Mouse (Mus musculus) monocyte, adult 5-6 weeks (primary cell): ENCODE results near the gene Extl1. TPM values are rescaled to one million over a fixed set of nuclear protein-coding genes. Genes with fewer than 3 reads are reported as not detected.
"Not testable (repeated sequence)": the region's sequence is repeated elsewhere in the genome, so short reads cannot be mapped to it uniquely, and the experiment has no call there.

Experiments used
- ATAC-seq: fragments of 153-309, 156-312 bp; replicated peaks from 2 replicates; pipeline ENCODE4 v1.8.0; 2017; ENCODE audit warnings: mild to moderate bottlenecking; ENCODE audit not compliant: low TSS enrichment, insufficient number of reproducible peaks, severe bottlenecking, poor library complexity, low FRiP score
- total RNA-seq: library from RNA; stranded (forward); fragments of 200-1000, 200-491, 200-594 nt; gene quantifications from 3 replicates; pipeline ENCODE4 v1.2.3, GENCODE M21; 2017

Extl1 gene
- total RNA-seq, 1 experiment from 2014 or later: not detected

DNA sequence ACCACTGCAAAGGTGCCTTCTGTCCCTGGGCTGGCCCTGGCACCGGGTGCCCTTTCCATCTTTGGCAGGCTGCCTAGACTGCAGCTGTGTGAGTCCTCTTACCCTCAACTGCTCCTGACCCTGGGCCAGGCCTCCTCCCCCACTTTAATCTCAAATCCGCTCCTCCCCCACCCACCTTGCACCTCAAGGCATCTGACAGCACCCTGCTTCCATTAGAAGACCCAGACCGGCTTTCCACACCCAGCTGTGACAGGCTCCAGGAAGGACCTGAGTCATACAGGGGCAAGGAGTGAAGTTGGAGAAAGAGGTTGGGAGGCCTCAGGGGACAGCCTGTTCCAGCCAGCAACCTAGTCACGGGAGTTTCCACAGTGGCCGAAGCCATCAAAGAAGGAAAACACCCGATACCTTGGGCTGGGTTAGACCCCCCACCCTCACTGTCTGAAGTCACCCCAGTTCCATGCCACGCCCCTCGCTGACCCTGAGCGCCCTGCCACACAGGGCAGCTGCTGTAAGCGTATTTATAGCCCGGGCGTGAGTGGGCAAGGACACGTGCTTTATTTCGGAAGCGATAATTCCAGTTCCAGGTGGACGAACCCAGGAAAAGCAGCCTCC, 27.7 kb downstream of the Extl1 start:
- ATAC-seq: no peak

GRCm38 (mm10) chr4:134353527-134354409, 29.9 kb downstream of the Extl1 start:
- ATAC-seq: no peak

DNA sequence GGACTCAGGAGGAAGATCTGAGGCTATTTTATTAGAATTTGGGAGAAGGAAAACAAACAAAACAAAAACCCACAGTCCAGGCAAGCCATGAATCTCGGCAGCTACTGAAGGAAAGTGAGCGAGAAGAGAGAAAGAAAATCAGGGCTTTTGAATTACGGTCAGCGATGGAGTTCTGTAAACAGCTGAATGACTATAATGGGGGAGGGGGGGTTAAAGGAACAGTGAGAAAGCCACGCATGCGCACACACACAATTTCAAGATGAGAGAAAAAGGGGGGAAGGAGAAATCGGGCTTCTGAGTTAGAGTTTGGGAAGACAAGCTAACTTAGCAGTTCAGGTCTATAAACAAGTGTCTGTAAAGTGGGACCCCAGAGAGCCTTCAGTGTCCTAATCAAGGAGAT, 30.7 kb downstream of the Extl1 start:
- ATAC-seq: no peak

DNA sequence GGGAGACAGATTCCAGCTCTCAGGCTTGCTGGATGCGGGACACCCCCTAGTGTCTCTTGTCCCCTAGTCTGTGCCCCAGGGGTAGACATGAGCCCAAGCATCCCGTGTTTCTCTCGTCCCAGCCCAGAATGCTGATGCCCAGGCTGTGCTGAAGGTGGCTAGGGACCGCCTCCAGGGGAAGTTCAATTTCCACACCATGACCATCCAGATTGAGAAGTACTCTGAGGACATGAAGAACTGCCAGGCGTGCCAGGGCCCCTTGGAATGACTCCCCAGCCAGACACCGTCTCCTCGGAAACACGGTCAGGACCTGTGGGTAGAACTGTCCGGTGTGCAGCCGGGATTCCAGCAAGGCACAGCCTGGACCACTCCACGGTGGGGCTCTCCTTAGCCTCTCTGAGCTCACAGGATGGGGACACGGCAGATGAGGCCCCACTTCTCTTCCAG, 31.4 kb downstream of the Extl1 start:
- ATAC-seq: no peak

DNA sequence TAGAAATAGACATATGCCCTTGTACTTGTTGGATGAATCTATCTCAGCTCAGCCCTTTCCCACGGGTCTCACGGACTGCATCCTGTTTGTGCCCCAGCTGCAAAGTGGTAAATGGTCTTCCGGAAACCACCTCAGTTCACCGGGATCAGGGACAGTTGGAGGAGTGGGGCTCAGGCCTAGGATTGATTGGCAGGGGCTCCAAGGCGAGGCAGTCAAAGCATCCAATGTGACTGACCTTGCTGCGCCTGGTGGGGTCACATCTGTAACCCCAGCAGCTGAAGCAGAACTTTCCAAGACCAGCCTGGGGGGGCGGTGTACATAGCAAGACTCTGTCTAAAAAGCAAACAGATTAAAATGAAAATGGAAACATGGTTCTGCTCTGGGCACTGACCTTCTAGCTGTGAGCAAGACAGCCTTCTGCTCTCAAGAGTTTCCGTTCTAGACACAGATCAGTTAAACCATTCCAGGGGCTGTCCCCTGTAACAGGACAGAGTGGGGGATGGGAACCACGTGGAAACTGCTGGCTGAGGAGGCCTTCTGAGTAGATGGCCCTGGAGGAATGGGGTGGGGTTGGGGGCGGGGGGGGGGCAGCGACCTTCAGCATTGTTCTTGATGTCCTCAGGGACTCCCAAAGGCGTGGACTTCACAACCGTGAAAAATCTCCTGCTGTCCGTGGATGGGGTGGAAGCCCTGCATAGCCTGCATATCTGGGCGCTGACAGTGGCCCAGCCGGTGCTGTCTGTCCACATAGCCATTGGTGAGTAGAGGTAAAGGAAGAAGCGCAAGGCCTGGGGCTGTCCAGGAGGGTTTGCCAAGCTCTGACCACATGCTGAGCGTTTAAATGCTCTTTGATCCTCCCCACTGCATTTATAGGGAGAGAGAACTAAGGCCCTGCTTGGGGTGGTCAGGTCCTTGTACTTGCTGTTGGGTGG, 32.1 kb downstream of the Extl1 start:
- ATAC-seq: no peak

DNA sequence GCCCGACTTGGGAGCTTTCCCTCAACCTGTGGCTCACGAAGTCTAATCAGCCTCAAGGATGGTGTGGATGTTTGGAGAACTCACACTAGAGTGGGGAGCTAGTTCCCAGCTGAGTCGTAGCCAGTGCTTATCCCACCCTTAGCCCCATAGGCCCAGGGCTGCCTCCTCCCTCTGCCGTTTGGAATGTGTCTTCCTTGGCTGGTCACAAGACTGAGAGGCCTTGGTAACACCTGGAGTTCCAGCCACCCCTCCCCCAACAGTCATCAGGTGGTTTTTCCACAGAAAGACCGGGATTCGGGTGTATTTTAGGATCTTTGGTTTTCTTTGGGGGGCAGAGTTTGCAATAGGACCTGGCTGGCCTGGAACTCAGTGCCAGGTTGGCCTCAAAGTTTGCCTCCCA, 33.0 kb downstream of the Extl1 start:
- ATAC-seq: no peak

DNA sequence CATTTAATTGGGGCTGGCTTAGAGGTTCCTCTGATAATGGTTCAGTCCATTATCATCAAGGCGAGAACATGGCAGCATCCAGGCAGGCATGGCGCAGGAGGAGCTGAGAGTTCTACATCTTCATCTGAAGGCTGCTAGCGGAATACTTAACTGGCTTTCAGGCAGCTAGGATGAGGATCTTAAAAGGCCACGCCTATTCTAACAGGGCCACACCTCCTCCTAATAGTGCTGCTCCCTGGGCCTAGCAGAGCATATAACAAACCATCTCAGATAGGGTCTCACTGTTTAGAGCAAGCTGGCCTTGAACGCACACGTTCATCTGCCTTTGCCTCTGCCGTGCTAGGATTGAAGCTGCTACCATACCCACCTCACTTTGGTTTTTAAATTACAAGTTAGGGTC, 33.8 kb downstream of the Extl1 start:
- ATAC-seq: no peak

- ATAC-seq: no peak
Measured at GRCm38 (mm10) chr4:134348545-134348944, 35.1 kb downstream of the Extl1 start.

DNA sequence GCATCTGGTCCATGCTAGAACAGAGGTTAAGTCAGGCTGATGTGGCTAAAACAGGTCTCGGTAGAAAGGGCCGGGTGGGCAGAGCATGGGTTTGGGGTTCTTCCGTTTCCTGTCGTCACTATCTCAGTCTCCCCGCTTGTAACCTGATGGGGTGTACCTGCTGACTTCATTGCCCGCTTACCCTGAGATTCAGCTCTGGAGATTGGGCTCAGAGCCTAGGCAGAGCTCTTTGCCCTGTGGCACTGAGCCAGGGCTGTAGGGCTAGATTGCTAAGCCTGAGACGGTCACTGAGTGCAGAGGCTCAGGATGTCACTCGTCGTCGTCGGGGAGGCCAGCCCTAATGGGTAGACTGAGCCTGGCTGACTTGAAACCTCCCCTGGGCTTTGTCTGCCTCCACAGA, 35.6 kb downstream of the Extl1 start:
- ATAC-seq: no peak

- no peak for ATAC-seq
Measured at GRCm38 (mm10) chr4:134345802-134346201, 37.8 kb downstream of the Extl1 start.

DNA sequence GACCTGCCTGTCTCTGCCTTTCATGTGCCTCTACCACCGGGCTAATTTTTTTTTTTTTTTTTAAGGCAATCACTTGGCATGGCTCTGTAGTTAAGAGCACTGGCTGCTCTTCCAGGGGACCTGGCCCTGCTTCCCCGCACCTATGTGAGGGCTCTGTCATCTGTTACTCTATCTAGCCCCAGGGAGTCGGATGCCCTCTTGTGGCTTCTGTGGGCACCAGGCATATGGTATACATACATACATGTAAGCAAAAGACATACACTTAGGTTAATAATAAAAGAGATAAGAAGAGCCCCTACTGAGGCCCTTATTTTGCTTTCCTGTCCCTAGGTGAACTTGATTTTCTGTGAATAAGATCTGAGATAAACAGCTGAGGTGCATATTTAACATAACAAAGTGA, 39.0 kb downstream of the Extl1 start:
- ATAC-seq: no peak

GRCm38 (mm10) chr4:134343071-134344031, 40.3 kb downstream of the Extl1 start, which contains the start of gene Slc30a2:
TSS of gene Slc30a2 (plus strand) at chr4:134343181.
- ATAC-seq: no peak

GRCm38 (mm10) chr4:134342213-134342779, 41.4 kb downstream of the Extl1 start:
- ATAC-seq: no peak

DNA sequence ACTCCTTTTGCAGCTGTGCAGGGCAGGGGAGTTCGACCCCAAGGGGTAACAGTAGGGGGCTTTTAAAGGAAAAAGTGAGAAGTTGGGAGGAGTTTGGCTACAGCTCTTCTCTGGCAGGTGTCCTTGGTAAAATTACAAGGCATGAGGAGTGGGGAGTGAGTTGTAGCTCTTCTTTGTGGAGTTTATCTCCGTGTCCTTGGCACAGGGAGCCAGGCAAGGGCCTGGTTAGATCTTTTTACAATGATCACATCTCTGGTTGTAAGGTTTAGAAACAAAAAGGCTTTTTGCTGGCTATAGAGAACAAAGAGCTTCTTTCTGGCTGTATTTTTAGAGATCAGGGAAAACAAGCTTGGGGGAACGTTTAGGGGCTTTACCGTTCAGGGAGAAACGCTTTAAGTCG, 42.4 kb downstream of the Extl1 start:
- not testable (repeated sequence) for ATAC-seq

DNA sequence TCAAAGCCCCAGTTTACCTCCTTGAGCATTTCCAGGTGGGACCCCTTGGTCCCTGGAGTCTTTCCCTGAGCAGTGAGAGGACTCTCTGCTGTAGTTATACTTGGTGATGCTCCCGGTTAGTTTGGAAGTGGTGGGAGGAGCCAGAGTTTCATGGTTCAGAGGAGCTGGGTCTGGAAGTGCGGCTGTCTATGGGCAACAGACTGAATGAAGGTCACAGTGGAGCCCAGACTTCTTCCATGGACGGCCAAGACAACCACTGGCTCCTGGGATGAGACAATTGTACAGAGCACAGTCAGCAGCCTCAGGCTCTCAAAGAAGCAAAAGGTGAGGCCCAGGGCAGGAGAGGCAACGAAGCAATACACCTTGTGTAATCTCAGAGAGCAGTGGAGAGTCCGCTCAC, 53.4 kb downstream of the Extl1 start:
- ATAC-seq: no peak

GRCm38 (mm10) chr4:134328832-134329231, 54.8 kb downstream of the Extl1 start:
- no peak for ATAC-seq

- no peak for ATAC-seq
Measured at GRCm38 (mm10) chr4:134328151-134328550, 55.5 kb downstream of the Extl1 start.
